Mouse (Mus musculus): ENCODE measurements around the gene Ier5. TPM values are rescaled to one million over a fixed set of nuclear protein-coding genes. Genes with fewer than 3 reads are reported as not detected.

The Ier5 gene
- polyA plus RNA-seq, 1 experiment from 2014 or later: 4.9 TPM

DNA sequence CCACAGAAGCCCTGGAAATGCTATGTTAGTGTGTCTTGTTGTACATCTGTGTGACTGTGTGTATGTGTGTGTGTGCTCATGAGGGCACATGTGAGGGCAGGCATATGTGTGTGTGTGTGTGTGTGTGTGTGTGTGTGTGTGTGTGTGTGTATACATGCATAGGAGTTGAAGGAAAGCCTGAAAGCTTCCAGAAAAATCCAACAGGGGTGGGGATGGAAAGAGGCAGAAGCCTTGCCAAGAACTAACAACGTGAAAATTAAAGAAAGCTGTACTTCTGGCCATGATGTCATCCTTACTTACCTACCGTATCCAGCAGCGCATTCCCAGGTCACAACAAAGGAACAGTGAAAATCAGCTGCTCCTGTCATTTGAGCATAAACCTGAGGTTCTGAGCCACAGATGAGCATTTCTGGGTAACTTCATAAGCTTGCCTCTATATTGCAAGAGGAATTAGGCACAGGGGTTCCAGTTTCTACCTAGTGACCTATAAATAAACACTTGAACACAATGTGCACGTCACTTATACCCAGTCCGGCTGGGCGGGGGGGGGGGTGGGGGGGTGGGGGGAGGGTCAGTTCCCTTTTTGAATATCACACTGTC, 45.0 kb downstream of the Ier5 start:
- 57% methylated on average over 6 of the region's 6 CpGs for WGBS
- H3K4me3 ChIP-seq (ENCODE audit: low read depth, low read length): no peak overlapping the region
- H3K4me1 ChIP-seq (ENCODE audit: control insufficient read depth, insufficient read depth, low read length): peaks cover 23% of the 10 kb centered on the region
- H3K9me3 ChIP-seq (replicated peaks; ENCODE audit: control insufficient read depth, low read length, poor library complexity, severe bottlenecking): no peaks in the 10 kb centered on the region
- H3K27me3 ChIP-seq (ENCODE audit: control insufficient read depth, insufficient read depth, low read depth, low read length): no peaks in the 10 kb centered on the region
- no peak overlapping the region for H3K27ac ChIP-seq (ENCODE audit: low read length)
- H3K4me2 ChIP-seq (ENCODE audit: low read length): no peak overlapping the region
- H3K36me3 ChIP-seq (ENCODE audit: control insufficient read depth, insufficient read depth, low read length): no peaks in the 10 kb centered on the region
- H3K9ac ChIP-seq (ENCODE audit: low read depth, low read length): no peak overlapping the region
- ATAC-seq: no peak

DNA sequence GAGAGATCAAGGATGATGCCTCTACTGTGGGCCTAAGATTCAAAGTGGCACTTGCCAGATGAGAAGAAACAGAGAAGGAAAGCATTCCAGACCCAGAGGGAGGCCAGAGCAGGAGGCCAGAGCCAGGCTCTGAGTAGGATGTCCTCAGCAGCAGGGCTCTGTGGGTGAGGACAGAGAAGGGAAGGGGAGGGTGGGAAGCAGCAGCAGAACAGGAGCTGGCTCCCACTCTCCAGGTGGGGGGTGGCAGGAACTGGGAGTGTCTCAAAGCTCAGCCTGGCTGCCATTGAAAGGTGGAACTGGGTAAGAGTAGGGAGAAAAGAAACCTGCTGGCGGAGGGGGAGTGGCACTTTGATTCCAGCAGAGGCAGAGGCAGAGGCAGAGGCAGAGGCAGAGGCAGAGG, 46.1 kb downstream of the Ier5 start:
- H3K4me3 ChIP-seq (ENCODE audit: low read depth, low read length): no peak overlapping the region
- H3K36me3 ChIP-seq (ENCODE audit: control insufficient read depth, insufficient read depth, low read length): no peaks in the 10 kb centered on the region
- no peak overlapping the region for H3K9ac ChIP-seq (ENCODE audit: low read depth, low read length)
- H3K9me3 ChIP-seq (replicated peaks; ENCODE audit: control insufficient read depth, low read length, poor library complexity, severe bottlenecking): no peaks in the 10 kb centered on the region
- no peak overlapping the region for H3K4me2 ChIP-seq (ENCODE audit: low read length)
- WGBS: 79% methylated on average over 1 of the region's 1 CpGs
- peak overlapping the region; percentile 60 for H3K27ac ChIP-seq (ENCODE audit: low read length)
- H3K4me1 ChIP-seq (ENCODE audit: control insufficient read depth, insufficient read depth, low read length): peaks cover 25% of the 10 kb centered on the region
- no peak for ATAC-seq
- no peaks in the 10 kb centered on the region for H3K27me3 ChIP-seq (ENCODE audit: control insufficient read depth, insufficient read depth, low read depth, low read length)

DNA sequence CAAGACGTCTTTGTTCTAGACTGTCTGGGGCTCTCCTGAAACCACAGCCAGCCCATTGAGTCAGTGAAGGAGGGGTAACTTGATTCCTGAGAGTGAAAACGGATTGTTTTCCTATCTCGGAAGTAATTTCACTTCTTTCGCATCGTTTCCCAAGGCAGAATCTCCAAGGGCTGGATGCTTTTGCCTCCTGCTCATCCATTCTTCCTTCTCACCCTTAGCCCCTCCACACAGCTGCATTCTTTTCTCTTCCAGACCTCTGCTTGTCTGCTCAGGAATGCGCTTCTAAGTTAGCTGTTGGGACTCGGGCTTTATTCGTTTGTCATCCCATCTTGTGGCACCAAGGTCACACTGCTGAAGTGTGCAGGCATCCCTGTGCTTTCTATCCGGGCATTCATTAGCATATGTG, 46.7 kb downstream of the Ier5 start:
- Histone ChIP-seq H3K9me3 (replicated peaks; ENCODE audit: control insufficient read depth, low read length, poor library complexity, severe bottlenecking) (no peaks in the 10 kb centered on the region), H3K27me3 (ENCODE audit: control insufficient read depth, insufficient read depth, low read depth, low read length) (no peaks in the 10 kb centered on the region), H3K4me1 (ENCODE audit: control insufficient read depth, insufficient read depth, low read length) (peaks cover 25% of the 10 kb centered on the region), H3K9ac (ENCODE audit: low read depth, low read length) (no peak overlapping the region), H3K27ac (ENCODE audit: low read length) (peak overlapping the region; percentile 60), H3K4me2 (ENCODE audit: low read length) (no peak overlapping the region), H3K4me3 (ENCODE audit: low read depth, low read length) (no peak overlapping the region), H3K36me3 (ENCODE audit: control insufficient read depth, insufficient read depth, low read length) (no peaks in the 10 kb centered on the region)
- ATAC-seq: no peak
- 7% methylated on average over 9 of the region's 9 CpGs for WGBS

DNA sequence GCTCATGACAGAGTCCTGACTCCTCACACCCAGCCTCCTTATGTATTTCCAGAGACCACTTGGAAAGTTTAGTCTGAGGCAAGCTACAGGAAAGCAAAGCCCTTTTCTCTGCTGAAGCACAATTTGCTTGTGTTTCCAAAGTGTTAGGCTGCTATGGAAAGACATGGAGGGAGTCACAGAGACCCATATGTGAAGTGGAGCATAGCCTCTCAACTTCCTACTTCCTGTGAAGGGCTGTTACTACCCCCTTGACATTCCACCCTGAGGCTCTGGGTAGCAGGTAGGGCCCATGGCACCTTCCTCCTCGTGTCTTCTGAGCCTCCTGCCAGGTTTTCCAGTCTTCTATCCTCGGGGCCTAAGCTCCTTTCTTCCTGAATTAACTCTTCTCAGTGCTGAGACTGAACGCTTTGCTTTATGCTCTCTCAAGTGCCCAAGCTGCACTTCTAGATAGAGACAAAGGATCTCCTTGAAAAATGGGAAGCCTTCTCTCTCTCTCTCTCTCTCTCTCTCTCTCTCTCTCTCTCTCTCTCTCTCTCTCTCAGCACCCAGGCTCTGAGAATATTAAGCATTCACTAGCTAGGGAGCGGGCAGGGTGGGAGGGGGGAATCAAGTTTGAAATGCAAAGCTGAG, 47.2 kb downstream of the Ier5 start:
- H3K36me3 ChIP-seq (ENCODE audit: control insufficient read depth, insufficient read depth, low read length): no peaks in the 10 kb centered on the region
- H3K4me2 ChIP-seq (ENCODE audit: low read length): no peak overlapping the region
- no peaks in the 10 kb centered on the region for H3K27me3 ChIP-seq (ENCODE audit: control insufficient read depth, insufficient read depth, low read depth, low read length)
- WGBS: 7% methylated on average over 4 of the region's 4 CpGs
- no peak overlapping the region for H3K4me3 ChIP-seq (ENCODE audit: low read depth, low read length)
- H3K27ac ChIP-seq (ENCODE audit: low read length): peak overlapping the region; percentile 60
- H3K9me3 ChIP-seq (replicated peaks; ENCODE audit: control insufficient read depth, low read length, poor library complexity, severe bottlenecking): no peaks in the 10 kb centered on the region
- no peak for ATAC-seq
- no peak overlapping the region for H3K9ac ChIP-seq (ENCODE audit: low read depth, low read length)
- H3K4me1 ChIP-seq (ENCODE audit: control insufficient read depth, insufficient read depth, low read length): peaks cover 25% of the 10 kb centered on the region

DNA sequence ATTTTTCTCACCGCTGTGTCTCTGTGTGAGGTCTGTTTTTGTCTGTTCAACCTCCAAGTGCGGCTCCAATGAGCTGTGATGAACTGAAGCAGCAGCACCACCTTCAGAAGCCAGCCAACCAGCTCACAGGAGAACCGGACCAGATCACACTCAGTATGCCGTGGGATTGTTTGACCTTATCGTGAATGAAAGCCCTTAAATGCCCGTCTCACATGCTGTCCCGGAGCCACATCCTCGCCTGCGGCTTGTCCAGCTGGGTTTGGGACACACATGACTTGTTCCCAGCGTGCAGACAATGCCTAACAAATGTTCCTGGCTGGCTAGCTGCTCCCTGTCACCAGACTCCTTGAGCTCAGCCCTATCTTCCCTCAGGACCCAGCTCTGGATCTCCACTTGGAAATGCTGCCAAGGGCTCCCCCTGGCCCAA, 47.7 kb downstream of the Ier5 start:
- Histone ChIP-seq H3K4me2 (ENCODE audit: low read length) (no peak overlapping the region), H3K36me3 (ENCODE audit: control insufficient read depth, insufficient read depth, low read length) (no peaks in the 10 kb centered on the region), H3K4me1 (ENCODE audit: control insufficient read depth, insufficient read depth, low read length) (peaks cover 25% of the 10 kb centered on the region), H3K4me3 (ENCODE audit: low read depth, low read length) (no peak overlapping the region), H3K27me3 (ENCODE audit: control insufficient read depth, insufficient read depth, low read depth, low read length) (no peaks in the 10 kb centered on the region), H3K9me3 (replicated peaks; ENCODE audit: control insufficient read depth, low read length, poor library complexity, severe bottlenecking) (no peaks in the 10 kb centered on the region), H3K27ac (ENCODE audit: low read length) (peak overlapping the region; percentile 60), H3K9ac (ENCODE audit: low read depth, low read length) (no peak overlapping the region)
- ATAC-seq: no peak
- WGBS: 21% methylated on average over 10 of the region's 10 CpGs

DNA sequence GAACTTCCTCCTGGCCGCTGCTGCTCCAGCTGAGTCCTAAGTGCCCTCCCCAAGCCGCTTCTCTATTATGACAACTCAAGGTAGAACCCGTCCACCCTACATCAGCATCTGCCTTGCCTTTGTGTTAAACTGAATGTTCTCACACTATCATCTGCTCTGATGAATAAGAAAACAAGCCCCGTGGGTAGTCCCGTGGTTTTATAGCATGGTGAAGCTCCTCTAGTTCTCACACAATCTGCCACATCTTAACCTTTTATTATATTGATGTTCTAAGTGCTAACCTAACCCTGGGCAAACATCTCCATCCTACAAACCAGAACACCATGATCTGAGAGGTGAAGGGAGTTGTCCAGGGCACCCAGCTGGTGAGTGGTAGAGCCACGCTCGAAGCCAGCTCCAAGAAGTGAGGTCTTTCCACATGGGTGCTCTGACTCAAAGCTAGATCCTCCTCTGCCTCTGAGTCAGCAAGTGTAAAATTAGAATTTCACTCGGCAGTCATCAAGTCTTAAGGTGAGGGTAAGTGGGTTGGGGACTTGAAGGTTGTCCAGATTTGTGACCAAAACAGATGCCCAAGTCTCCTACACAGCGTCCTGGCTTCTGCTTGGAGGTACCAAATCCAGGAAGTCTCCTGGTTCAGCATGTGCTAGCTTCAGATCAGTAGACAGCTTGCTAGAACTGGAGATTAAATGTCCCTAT, 48.4 kb downstream of the Ier5 start:
- Histone ChIP-seq H3K36me3 (ENCODE audit: control insufficient read depth, insufficient read depth, low read length) (no peaks in the 10 kb centered on the region), H3K27ac (ENCODE audit: low read length) (no peak overlapping the region), H3K4me2 (ENCODE audit: low read length) (no peak overlapping the region), H3K4me1 (ENCODE audit: control insufficient read depth, insufficient read depth, low read length) (peaks cover 25% of the 10 kb centered on the region), H3K27me3 (ENCODE audit: control insufficient read depth, insufficient read depth, low read depth, low read length) (no peaks in the 10 kb centered on the region), H3K4me3 (ENCODE audit: low read depth, low read length) (no peak overlapping the region), H3K9ac (ENCODE audit: low read depth, low read length) (no peak overlapping the region), H3K9me3 (replicated peaks; ENCODE audit: control insufficient read depth, low read length, poor library complexity, severe bottlenecking) (no peaks in the 10 kb centered on the region)
- no peak for ATAC-seq
- WGBS: 80% methylated on average over 9 of the region's 9 CpGs

DNA sequence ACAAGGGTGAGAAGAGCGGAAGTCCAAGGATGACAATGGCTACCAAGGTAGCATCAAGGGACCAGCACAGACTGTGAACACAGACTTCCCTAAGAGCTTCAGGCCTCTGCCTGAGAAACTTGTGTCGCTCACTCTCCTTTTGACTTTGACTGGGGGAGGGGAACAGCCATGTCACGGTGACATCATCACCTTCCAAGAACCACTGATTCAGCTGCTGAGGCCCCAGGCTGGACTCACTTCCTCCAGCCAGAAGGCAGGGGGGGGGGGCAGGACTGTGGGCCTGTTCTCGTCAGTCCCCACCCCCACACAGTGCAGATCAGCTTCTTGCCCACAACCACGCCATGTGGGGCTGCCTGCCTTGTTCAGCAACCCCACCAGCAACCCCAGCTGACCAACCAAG, 49.3 kb downstream of the Ier5 start:
- 0 out of 2 replicates have a peak, but pooled peaks have one; percentile 55 for ATAC-seq
- 46% methylated on average over 5 of the region's 5 CpGs for WGBS
- H3K4me1 ChIP-seq (ENCODE audit: control insufficient read depth, insufficient read depth, low read length): peaks cover 25% of the 10 kb centered on the region
- H3K9me3 ChIP-seq (replicated peaks; ENCODE audit: control insufficient read depth, low read length, poor library complexity, severe bottlenecking): no peaks in the 10 kb centered on the region
- no peak overlapping the region for H3K4me3 ChIP-seq (ENCODE audit: low read depth, low read length)
- H3K27me3 ChIP-seq (ENCODE audit: control insufficient read depth, insufficient read depth, low read depth, low read length): no peaks in the 10 kb centered on the region
- H3K4me2 ChIP-seq (ENCODE audit: low read length): no peak overlapping the region
- H3K27ac ChIP-seq (ENCODE audit: low read length): no peak overlapping the region
- no peak overlapping the region for H3K9ac ChIP-seq (ENCODE audit: low read depth, low read length)
- no peaks in the 10 kb centered on the region for H3K36me3 ChIP-seq (ENCODE audit: control insufficient read depth, insufficient read depth, low read length)

DNA sequence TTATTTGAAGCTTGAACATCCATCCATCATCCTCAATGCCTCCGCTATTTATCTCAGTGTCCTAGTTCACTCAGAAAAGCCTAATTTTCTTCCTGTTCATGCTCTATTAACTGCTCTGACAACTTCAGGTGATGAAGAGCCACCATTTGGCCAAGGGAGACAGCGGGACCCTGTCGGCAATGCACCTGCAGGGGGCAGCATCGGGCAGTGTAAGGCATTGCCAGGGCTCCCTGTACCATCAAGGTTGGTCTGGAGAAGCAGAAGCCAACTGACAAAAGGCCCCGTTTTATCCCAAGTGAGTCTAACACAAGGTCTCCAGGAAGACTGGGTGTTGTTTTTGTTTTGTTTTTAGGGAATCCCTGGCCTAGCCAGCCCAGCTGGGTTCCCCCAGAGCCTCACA, 50.5 kb downstream of the Ier5 start:
- H3K36me3 ChIP-seq (ENCODE audit: control insufficient read depth, insufficient read depth, low read length): no peaks in the 10 kb centered on the region
- H3K4me1 ChIP-seq (ENCODE audit: control insufficient read depth, insufficient read depth, low read length): peaks cover 21% of the 10 kb centered on the region
- no peaks in the 10 kb centered on the region for H3K9me3 ChIP-seq (replicated peaks; ENCODE audit: control insufficient read depth, low read length, poor library complexity, severe bottlenecking)
- 3% methylated on average over 5 of the region's 5 CpGs for WGBS
- H3K9ac ChIP-seq (ENCODE audit: low read depth, low read length): no peak overlapping the region
- peak; percentile 81 for ATAC-seq
- no peak overlapping the region for H3K27ac ChIP-seq (ENCODE audit: low read length)
- H3K4me2 ChIP-seq (ENCODE audit: low read length): no peak overlapping the region
- H3K27me3 ChIP-seq (ENCODE audit: control insufficient read depth, insufficient read depth, low read depth, low read length): no peaks in the 10 kb centered on the region
- H3K4me3 ChIP-seq (ENCODE audit: low read depth, low read length): no peak overlapping the region
